Mouse (Mus musculus) embryonic fibroblast, embryonic 13.5 days (primary cell): Measurements from ENCODE around the gene Dlgap4.

Experiments
- CTCF ChIP-seq: IDR thresholded peaks from 2 replicates; pipeline ENCODE4 v1.5.1; 2011; ENCODE audit warnings: mild to moderate bottlenecking, control low read depth, low read length, moderate library complexity, borderline replicate concordance; ENCODE audit not compliant: insufficient read depth
- POLR2A ChIP-seq: IDR thresholded peaks from 2 replicates; pipeline ENCODE4 v1.6.1; 2011; ENCODE audit warnings: low read depth, mild to moderate bottlenecking, control low read depth, low read length, moderate library complexity

- TF ChIP-seq CTCF (no peak), POLR2A (no peak)
Observed at GRCm38 (mm10) chr2:156646877-156647276, 33.4 kb downstream of the Dlgap4 start.
